Mouse (Mus musculus) heart, embryonic 14.5 days (tissue): ENCODE results near the gene Olfr458. TPM values are rescaled to one million over a fixed set of nuclear protein-coding genes. Genes with fewer than 3 reads are reported as not detected.

Experiments
- ATAC-seq: fragments of 200-750 bp; cut with Nextera tagmentation; 2 replicates; pipeline ENCODE4 v1.8.0; 2017; ENCODE audit warnings: low read depth, moderate TSS enrichment; ENCODE audit not compliant: insufficient number of reproducible peaks, insufficient read depth, low FRiP score
- H3K27ac ChIP-seq, 2 experiments: fragments of 200-500 bp in 1 of 2; fragments of 300-500 bp in 1 of 2; sonication (generic) in 1 of 2; replicated peaks in 1 of 2; 2 replicates each; pipeline ENCODE4 v1.5.1; 2012 to 2014; ENCODE audit warnings: low read depth in 2 of 2, low read length in 2 of 2, control low read depth in 1 of 2, mild to moderate bottlenecking in 1 of 2, mixed read lengths in 1 of 2; ENCODE audit not compliant: control insufficient read depth in 1 of 2, insufficient read depth in 1 of 2
- H3K27me3 ChIP-seq: fragments of 300-500 bp; sonication (generic); 2 replicates; pipeline ENCODE4 v1.6.1; 2014; ENCODE audit warnings: mild to moderate bottlenecking, low read length, control low read depth; ENCODE audit not compliant: control insufficient read depth, insufficient read depth
- H3K36me3 ChIP-seq: fragments of 300-500 bp; sonication (generic); 2 replicates; pipeline ENCODE4 v1.6.1; 2014; ENCODE audit warnings: mild to moderate bottlenecking, control low read depth, low read length, mixed read lengths; ENCODE audit not compliant: control insufficient read depth, insufficient read depth
- H3K4me1 ChIP-seq, 2 experiments: fragments of 200-500 bp in 1 of 2; fragments of 300-500 bp in 1 of 2; sonication (generic) in 1 of 2; 2 replicates each; pipeline ENCODE4 v1.6.1; 2012 to 2014; ENCODE audit warnings: low read length in 2 of 2, control low read depth in 1 of 2, mixed read lengths in 1 of 2; ENCODE audit not compliant: control insufficient read depth in 2 of 2, insufficient read depth in 2 of 2
- H3K4me2 ChIP-seq: fragments of 300-500 bp; sonication (generic); 2 replicates; pipeline ENCODE4 v1.6.1; 2014; ENCODE audit warnings: mild to moderate bottlenecking, low read length
- H3K4me3 ChIP-seq, 2 experiments: fragments of 200-500 bp in 1 of 2; fragments of 300-500 bp in 1 of 2; sonication (generic) in 1 of 2; 2 replicates each; pipeline ENCODE4 v1.5.1; 2012 to 2014; ENCODE audit warnings: low read length in 2 of 2, mild to moderate bottlenecking in 2 of 2, control low read depth in 1 of 2, low read depth in 1 of 2, moderate library complexity in 1 of 2; ENCODE audit not compliant: control insufficient read depth in 1 of 2, insufficient read depth in 1 of 2
- H3K9ac ChIP-seq: fragments of 300-500 bp; sonication (generic); 2 replicates; pipeline ENCODE4 v1.6.1; 2014; ENCODE audit warnings: mild to moderate bottlenecking, low read length
- H3K9me3 ChIP-seq: fragments of 300-500 bp; sonication (generic); 2 replicates; pipeline ENCODE4 v1.6.1; 2016; ENCODE audit warnings: low read length, control low read depth; ENCODE audit not compliant: control insufficient read depth
- WGBS: fragments of 180-500 bp; shearing (Covaris S2); extraction: QIAGEN DNeasy Blood & Tissue Kit; methylation state at CpG from one replicate; pipeline ENCODE4 v1.1.7; 2014; 5-methylcytosine and 5-hydroxymethylcytosine counted together
- polyA plus RNA-seq: library from polyadenylated mRNA; unstranded; fragments of >200 nt; fragmentation: Nextera tagmentation; extraction: Ambion mirVana; gene quantifications from 2 replicates; pipeline ENCODE4 v1.2.1, GENCODE M21; 2014

The Olfr458 gene
- polyA plus RNA-seq, 1 experiment from 2014 or later = not detected

DNA sequence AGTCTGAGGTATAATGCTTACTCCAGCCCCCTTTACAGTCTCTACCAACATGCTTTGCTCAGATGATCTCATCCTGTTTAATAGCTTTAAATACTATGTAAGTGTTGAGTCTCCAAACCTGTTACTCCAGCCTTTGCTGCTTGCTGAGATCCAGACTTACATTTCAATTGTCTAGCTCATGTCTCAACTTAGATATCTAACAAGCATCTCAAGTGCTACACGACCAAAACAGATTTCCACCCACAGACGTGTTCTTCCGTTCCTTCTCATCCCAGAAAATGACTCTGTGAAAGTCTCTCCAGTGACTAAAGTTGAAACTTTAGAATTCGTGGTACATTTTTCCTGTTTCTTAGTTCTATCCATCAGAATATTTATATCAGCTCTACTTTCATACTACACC lies 38.7 kb downstream of the Olfr458 start:
- H3K36me3 ChIP-seq = no peaks in the 10 kb centered on the region
- no peaks in the 10 kb centered on the region for H3K4me1 ChIP-seq
- no peaks in the 10 kb centered on the region for H3K9me3 ChIP-seq
- no peaks in the 10 kb centered on the region for H3K27me3 ChIP-seq
- H3K4me3 ChIP-seq = no peak overlapping the region
- H3K27ac ChIP-seq = no peak overlapping the region
- 48% methylated on average over 4 of the region's 4 CpGs for WGBS
- ATAC-seq = no peak
- no peak overlapping the region for H3K9ac ChIP-seq
- H3K4me2 ChIP-seq = no peak overlapping the region

DNA sequence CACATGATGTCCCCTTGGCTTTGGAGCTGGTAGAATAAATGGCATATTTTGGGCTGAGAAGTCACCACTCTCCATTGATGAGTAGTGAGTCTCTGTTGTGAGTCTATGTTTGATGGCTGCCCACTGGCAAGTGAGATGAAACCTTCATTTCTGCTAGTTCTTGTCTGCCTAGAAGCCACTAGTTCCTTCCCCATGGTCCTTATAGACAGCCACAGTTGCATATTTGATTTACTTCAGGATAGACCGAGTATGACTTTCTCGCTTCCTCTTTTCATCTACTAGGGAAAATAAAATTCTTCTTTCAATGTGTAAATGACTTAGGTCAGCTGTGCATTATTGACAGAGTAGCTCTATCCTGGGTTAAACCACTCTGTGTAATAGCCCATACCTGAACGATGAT lies 40.5 kb downstream of the Olfr458 start:
- no peaks in the 10 kb centered on the region for H3K9me3 ChIP-seq
- no peak overlapping the region for H3K4me3 ChIP-seq
- ATAC-seq = no peak
- no peaks in the 10 kb centered on the region for H3K27me3 ChIP-seq
- no peak overlapping the region for H3K27ac ChIP-seq
- WGBS = 90% methylated on average over 3 of the region's 3 CpGs
- no peak overlapping the region for H3K9ac ChIP-seq
- H3K4me1 ChIP-seq = no peaks in the 10 kb centered on the region
- no peak overlapping the region for H3K4me2 ChIP-seq
- no peaks in the 10 kb centered on the region for H3K36me3 ChIP-seq

DNA sequence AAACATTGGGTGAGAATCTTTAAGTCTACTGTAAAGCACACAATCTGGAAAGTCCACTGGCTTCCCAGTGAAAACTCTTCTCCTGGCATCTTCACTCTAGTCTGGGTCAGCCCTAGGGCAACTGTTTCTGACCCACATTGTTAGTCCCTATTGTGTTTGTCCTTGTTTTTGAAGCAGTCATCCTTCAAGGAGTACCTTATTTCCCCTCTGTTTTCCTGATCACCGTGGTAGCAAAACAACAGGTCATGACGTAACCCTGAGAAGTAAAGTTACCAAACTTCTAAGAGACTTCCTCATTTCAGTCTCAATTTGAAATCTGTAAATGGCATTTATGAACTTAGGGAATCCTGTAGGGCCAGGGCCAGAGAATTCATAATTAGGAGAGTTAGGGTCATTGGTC lies 43.6 kb downstream of the Olfr458 start:
- no peak for ATAC-seq
- H3K27me3 ChIP-seq = no peaks in the 10 kb centered on the region
- no peak overlapping the region for H3K4me3 ChIP-seq
- H3K9me3 ChIP-seq = no peaks in the 10 kb centered on the region
- no peak overlapping the region for H3K4me2 ChIP-seq
- no peak overlapping the region for H3K9ac ChIP-seq
- no peaks in the 10 kb centered on the region for H3K4me1 ChIP-seq
- no peak overlapping the region for H3K27ac ChIP-seq
- 81% methylated on average over 2 of the region's 2 CpGs for WGBS
- no peaks in the 10 kb centered on the region for H3K36me3 ChIP-seq

GRCm38 (mm10) chr6:42419443-42419842 lies 45.6 kb downstream of the Olfr458 start:
- H3K4me3 ChIP-seq = no peak overlapping the region
- no peaks in the 10 kb centered on the region for H3K9me3 ChIP-seq
- no peak for ATAC-seq
- no peak overlapping the region for H3K9ac ChIP-seq
- 82% methylated on average over 2 of the region's 2 CpGs for WGBS
- H3K36me3 ChIP-seq = no peaks in the 10 kb centered on the region
- no peak overlapping the region for H3K4me2 ChIP-seq
- H3K27me3 ChIP-seq = no peaks in the 10 kb centered on the region
- no peak overlapping the region for H3K27ac ChIP-seq
- no peaks in the 10 kb centered on the region for H3K4me1 ChIP-seq

Other genes starting within 250 kb of the Olfr458 start
- not detected in 2 replicates for gene Tas2r144, start 249.9 kb downstream of the Olfr458 start, polyA plus RNA-seq
- 12.5 and 14.5 TPM in 2 replicates for gene Gstk1, start 219.3 kb downstream of the Olfr458 start, polyA plus RNA-seq
- gene Tmem139, start 203.2 kb downstream of the Olfr458 start, polyA plus RNA-seq = 0.23 TPM in 1 of 2 replicates, not detected in the other
- gene Casp2, start 200.2 kb downstream of the Olfr458 start, polyA plus RNA-seq = 30.5 and 30.8 TPM in 2 replicates
- gene Clcn1, start 178.5 kb downstream of the Olfr458 start, polyA plus RNA-seq = 0.40 and 0.86 TPM in 2 replicates
- gene Fam131b, start 140.6 kb downstream of the Olfr458 start, polyA plus RNA-seq = 0.14 and 0.20 TPM in 2 replicates
- gene Zyx, start 115.6 kb downstream of the Olfr458 start, polyA plus RNA-seq = 167 and 173 TPM in 2 replicates
- 0.96 and 1.1 TPM in 2 replicates for gene Epha1, start 91.9 kb downstream of the Olfr458 start, polyA plus RNA-seq
- gene Tas2r143, start 65.0 kb downstream of the Olfr458 start, polyA plus RNA-seq = not detected in 2 replicates
- not detected in 2 replicates for gene Tas2r135, start 59.8 kb downstream of the Olfr458 start, polyA plus RNA-seq
- gene Tas2r126, start 30.7 kb downstream of the Olfr458 start, polyA plus RNA-seq = not detected in 2 replicates
- 0.07 TPM in 1 of 2 replicates, not detected in the other for gene Olfr457, start 11.1 kb upstream of the Olfr458 start, polyA plus RNA-seq
- not detected in 2 replicates for gene Olfr456, start 22.0 kb upstream of the Olfr458 start, polyA plus RNA-seq
- gene Olfr455, start 82.4 kb upstream of the Olfr458 start, polyA plus RNA-seq = not detected in 2 replicates
- gene Tcaf3, start 132.5 kb upstream of the Olfr458 start, polyA plus RNA-seq = 0.08 TPM in 1 of 2 replicates, not detected in the other
- 1.4 and 1.6 TPM in 2 replicates for gene Tcaf2, start 180.1 kb upstream of the Olfr458 start, polyA plus RNA-seq
- gene Tcaf1, start 244.9 kb upstream of the Olfr458 start, polyA plus RNA-seq = 50.9 and 52.2 TPM in 2 replicates